Mouse (Mus musculus) thymus, postnatal 25 days (tissue): ENCODE results near the gene Gm19668.
"Not testable (repeated sequence)": the region's sequence is repeated elsewhere in the genome, so short reads cannot be mapped to it uniquely, and the experiment has no call there.

Source experiments
- DNase-seq: peaks from one replicate; pipeline ENCODE4 v3.0.0; 2022

Gene Gm19668

DNA sequence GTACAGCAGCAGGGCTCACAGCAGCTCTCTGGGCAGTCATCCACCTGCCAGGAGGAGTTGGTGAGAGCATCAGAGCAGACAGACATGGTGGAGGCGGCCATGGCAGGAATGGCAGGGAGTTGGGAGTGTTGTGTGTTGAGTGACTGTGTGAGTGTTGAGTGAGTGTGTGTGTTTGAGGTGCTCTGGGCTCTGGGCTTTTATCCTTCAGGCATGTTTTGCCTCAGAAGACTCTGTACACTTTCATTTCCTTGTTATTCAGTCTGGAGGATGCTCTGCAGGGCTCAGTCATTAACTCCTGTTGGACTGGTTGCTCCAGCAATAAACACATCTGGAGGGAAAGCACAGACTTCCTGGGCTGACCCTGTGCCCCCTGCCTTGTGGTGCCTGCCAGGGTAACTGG, 39.4 kb downstream of the Gm19668 start, which contains the start of gene Gm3233:
Gm3233 (minus strand) TSS at position 101 of the 400 bp plus-strand sequence.
- DNase-seq, result not testable (repeated sequence)

DNA sequence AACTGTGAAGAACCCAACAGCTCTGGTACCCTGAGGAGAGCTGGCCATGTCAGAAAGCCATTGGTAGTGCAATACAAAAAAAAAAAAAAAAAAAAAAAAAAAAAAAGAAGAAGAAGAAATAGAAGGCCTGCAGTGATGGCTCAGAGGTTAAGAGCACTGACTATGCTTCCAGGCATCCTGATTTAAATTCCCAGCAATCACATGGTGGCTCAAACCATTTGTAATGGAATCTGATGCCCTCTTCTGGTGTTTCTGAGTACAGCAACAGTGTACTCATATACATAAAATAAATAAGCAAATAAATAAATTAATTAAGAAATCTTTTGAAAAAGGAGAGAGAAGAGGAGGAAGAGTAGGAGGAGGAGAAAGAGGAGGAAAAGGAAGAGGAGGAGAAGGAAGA, 45.5 kb downstream of the Gm19668 start:
- no peak for DNase-seq

DNA sequence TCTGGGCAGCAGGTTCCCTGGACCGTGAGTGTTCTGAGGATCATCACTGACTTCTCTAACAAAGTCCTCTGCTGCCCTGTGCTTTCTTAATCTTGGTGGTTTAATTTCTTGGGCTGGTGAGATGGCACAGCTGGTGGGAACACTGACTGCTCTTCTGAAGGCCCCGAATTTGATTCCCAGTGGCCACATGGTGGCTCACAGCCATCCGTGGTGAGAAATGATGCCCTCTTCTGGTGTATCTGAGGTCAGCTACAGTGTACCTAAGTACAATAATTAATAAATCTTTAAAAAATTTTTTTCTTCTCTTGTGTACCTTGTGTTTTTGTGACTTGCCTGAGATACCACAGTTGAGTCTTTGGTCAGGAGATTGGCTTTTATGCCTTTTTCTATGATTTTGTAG, 46.6 kb downstream of the Gm19668 start:
- not testable (repeated sequence) for DNase-seq

DNA sequence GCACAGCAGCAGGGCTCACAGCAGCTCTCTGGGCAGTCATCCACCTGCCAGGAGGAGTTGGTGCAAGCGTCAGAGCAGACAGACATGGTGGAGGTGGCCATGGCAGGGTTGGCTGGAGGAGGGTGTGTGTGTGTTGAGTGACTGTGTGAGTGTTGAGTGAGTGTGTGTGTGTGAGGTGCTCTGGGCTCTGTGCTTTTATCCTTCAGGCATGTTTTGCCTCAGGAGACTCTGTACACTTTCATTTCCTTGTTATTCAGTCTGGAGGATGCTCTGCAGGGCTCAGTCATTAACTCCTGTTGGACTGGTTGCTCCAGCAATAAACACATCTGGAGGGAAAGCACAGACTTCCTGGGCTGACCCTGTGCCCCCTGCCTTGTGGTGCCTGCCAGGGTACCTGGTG, 47.7 kb downstream of the Gm19668 start, which contains the start of gene Gm9736:
Gm9736 (minus strand) TSS at position 101 of the 400 bp plus-strand sequence.
- not testable (repeated sequence) for DNase-seq

DNA sequence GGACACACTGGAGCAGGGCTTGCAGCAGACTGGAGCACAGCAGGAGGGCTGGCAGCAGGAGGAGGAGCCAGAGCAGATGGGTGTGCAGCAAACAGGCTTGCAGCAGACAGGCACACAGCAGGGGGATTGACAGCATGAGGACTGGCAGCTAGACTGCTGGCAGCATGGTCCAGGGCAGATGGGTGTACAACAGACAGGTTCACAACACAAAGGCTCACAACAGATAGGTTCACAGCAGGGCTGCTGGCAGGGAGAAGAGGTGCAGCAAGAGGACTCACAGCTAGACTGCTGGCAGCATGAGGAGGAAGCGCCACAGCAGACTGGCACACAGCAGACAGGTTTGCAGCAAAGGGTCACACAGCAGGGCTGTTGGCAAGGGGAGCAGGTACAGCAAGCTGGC, 48.2 kb downstream of the Gm19668 start:
- DNase-seq, result not testable (repeated sequence)
